Mouse (Mus musculus) testis, adult 2 months (tissue): ENCODE data around the gene Pgls. TPM values are rescaled to one million over a fixed set of nuclear protein-coding genes. Genes with fewer than 3 reads are reported as not detected.

Source experiments
- H3K27ac ChIP-seq: fragments of 200-500 bp; 2 replicates; pipeline ENCODE4 v1.5.1; 2012; ENCODE audit warnings: low read depth, low read length; ENCODE audit not compliant: control insufficient read depth, insufficient read depth
- H3K27me3 ChIP-seq: fragments of 200-500 bp; 2 replicates; pipeline ENCODE4 v1.6.1; 2012; ENCODE audit warnings: mild to moderate bottlenecking, low read length, moderate library complexity; ENCODE audit not compliant: control insufficient read depth, insufficient read depth
- H3K36me3 ChIP-seq: fragments of 200-500 bp; 2 replicates; pipeline ENCODE4 v1.6.1; 2012; ENCODE audit warnings: mild to moderate bottlenecking, low read length; ENCODE audit not compliant: control insufficient read depth, insufficient read depth
- H3K4me1 ChIP-seq: fragments of 200-500 bp; 2 replicates; pipeline ENCODE4 v1.6.1; 2012; ENCODE audit warnings: low read length; ENCODE audit not compliant: control insufficient read depth, insufficient read depth
- H3K4me3 ChIP-seq: fragments of 200-500 bp; 2 replicates; pipeline ENCODE4 v1.5.1; 2012; ENCODE audit warnings: low read depth, mild to moderate bottlenecking, low read length, moderate library complexity, mixed read lengths; ENCODE audit not compliant: control insufficient read depth
- CTCF ChIP-seq: fragments of 200-500 bp; IDR thresholded peaks from 2 replicates; pipeline ENCODE4 v1.5.1; 2012; ENCODE audit warnings: low read depth, mild to moderate bottlenecking, inconsistent platforms, low read length, moderate library complexity; ENCODE audit not compliant: control insufficient read depth, insufficient read depth, insufficient replicate concordance
- POLR2A ChIP-seq: fragments of 200-500 bp; IDR thresholded peaks from 2 replicates; pipeline ENCODE4 v1.6.1; 2012; ENCODE audit warnings: low read depth, mild to moderate bottlenecking, inconsistent platforms, low read length, moderate library complexity; ENCODE audit not compliant: control insufficient read depth
- polyA plus RNA-seq: library from polyadenylated mRNA; depleted of rRNA; stranded (reverse); fragments of >200 nt; gene quantifications from 2 replicates; pipeline ENCODE4 v1.2.3, GENCODE M21; 2012; rRNA removed

Pgls gene
- polyA plus RNA-seq, result 88.4 and 93.6 TPM in 2 replicates

DNA sequence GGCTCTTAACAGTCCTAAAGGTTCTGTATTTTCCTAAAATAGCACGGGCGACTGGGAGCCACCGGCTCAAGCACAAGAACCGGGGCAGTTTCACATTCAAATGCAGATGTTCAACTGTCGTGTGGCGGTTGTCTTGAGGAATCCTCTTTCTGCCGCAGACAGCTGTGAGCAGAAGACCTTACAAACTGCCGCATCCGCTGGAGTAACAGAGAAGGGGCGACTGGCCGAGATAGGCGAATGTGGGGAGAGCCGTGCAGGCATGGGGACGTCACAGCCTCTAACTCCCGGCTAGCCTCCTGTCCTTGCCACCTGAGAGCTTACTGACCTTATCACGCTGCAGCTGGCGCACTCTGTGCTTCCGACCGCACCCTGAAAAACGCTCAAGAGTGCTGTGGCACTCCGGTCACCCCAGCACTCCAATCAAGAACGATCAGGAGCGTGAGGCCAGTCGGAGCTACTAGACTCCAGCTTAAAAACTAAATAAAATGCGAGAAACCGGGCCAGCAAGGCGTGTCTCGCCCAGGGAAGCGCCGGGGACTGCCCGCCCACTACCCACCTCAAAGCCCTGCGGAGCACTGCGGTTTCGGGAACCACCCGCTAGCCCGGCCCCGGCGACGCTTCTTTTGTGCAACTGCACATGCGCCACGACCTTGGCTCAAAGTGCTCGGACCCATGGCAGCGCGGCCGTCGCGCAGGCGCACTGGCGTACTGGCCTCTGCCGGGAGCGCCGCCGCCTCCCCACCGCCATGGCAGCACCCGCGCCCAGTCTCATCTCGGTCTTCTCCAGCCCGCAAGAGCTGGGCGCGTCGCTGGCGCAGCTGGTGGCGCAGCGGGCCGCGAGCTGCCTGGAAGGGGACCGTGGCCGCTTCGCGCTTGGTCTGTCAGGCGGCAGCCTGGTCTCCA is at the start of gene Pgls:
TSS of gene Pgls (plus strand) at position 706 of the 903 bp plus-strand sequence.
- H3K4me1 ChIP-seq, result peaks cover 13% of the 10 kb centered on the region
- peak within 1 kb of the TSS; percentile 83 for H3K4me3 ChIP-seq
- no peaks in the 10 kb centered on the region for H3K36me3 ChIP-seq
- TF ChIP-seq CTCF, result no peak
- TF ChIP-seq POLR2A, result peak; percentile 86
- H3K27ac ChIP-seq, result peak within 1 kb of the TSS; percentile 76
- no peaks in the 10 kb centered on the region for H3K27me3 ChIP-seq

DNA sequence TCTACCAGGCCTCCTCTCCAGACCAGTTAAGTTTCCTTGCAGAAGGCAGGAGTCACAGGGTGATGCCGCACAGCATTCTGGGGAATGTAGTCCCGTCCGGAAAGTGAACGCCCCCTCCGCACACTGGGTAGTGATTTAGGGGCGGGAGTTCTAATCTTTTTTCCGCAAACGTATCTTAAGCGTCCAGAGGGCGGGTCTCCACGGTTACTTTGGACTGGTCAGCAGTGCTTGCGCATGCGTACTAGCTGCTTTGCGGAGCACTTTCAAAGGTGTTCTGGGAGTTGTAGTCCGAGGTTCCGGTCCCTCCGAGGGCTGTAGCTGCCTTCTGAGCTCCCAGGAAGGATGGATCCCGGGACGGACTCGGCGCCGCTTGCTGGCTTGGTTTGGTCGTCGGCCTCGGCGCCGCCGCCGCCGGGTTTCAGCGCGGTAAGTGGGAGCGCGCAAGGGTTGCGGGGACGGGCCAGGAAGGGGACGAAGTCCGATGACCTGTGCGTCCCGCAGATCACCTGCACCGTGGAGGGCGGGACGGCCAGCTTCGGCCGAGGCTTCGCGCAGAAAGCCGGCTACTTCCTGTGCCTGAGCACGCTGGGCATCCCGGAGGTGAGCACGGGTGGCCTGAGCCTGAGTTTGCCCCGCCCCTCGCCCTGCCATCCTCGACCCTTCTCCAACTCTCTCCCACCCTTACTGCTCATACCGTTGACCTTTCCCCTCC is 49.2 kb upstream of the Pgls start, which contains the start of gene Mvb12a:
TSS of gene Mvb12a (plus strand) at position 291 of the 712 bp plus-strand sequence.
- Histone ChIP-seq H3K4me1 (peaks cover 11% of the 10 kb centered on the region), H3K36me3 (no peaks in the 10 kb centered on the region), H3K27ac (peak within 1 kb of the TSS; percentile 56), H3K27me3 (no peaks in the 10 kb centered on the region), H3K4me3 (peak within 1 kb of the TSS; percentile 92)
- TF ChIP-seq POLR2A, result peak; percentile 49; the same call in 1 of the 2 replicates
- TF ChIP-seq CTCF, result no peak

DNA sequence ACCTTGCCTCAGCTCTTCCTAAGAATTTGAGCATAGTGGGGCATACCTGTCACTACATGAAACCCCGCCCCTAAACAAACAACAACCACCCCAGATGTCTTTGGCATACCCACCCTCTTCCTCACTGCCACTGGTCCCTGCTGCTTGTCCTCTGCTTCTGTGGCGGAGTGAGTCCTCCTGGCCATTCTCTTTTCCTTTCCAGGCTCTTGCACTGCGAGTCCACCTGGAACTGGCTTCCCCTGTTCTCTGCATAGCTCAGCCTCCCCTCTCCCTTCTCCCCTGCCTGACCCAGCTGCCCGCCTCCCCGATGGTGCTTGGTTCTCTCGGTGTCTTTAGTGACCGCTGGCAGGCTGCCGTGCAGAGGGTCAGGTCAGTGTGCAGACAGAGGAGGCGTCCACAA is 48.2 kb upstream of the Pgls start:
- peaks cover 7% of the 10 kb centered on the region for H3K4me1 ChIP-seq
- TF ChIP-seq CTCF (no peak), POLR2A (no peak)
- H3K4me3 ChIP-seq, result no peak overlapping the region
- no peaks in the 10 kb centered on the region for H3K27me3 ChIP-seq
- no peak overlapping the region for H3K27ac ChIP-seq
- H3K36me3 ChIP-seq, result no peaks in the 10 kb centered on the region

DNA sequence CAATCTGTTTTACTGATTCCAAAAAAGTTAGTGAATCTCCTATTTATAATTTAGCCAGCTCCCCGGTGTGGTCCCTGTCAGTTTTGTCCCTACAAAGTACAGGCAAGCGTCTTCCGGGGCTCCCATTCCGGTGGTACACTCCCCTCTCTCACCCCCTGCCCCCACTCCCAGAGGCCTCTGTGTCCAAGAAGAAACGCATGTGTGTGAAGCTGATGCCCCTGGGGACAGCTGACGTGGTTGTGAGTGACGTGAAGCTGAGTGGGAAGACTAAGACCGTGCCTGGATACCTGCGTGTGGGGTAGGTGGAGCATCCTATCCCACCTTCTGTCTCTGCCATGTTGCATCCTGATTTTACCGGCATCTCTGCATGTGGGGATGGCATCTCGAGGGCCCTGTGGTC is 46.9 kb upstream of the Pgls start:
- TF ChIP-seq POLR2A (no peak), CTCF (no peak)
- H3K27ac ChIP-seq, result no peak overlapping the region
- H3K4me1 ChIP-seq, result peaks cover 7% of the 10 kb centered on the region
- no peaks in the 10 kb centered on the region for H3K36me3 ChIP-seq
- H3K27me3 ChIP-seq, result no peaks in the 10 kb centered on the region
- H3K4me3 ChIP-seq, result no peak overlapping the region

DNA sequence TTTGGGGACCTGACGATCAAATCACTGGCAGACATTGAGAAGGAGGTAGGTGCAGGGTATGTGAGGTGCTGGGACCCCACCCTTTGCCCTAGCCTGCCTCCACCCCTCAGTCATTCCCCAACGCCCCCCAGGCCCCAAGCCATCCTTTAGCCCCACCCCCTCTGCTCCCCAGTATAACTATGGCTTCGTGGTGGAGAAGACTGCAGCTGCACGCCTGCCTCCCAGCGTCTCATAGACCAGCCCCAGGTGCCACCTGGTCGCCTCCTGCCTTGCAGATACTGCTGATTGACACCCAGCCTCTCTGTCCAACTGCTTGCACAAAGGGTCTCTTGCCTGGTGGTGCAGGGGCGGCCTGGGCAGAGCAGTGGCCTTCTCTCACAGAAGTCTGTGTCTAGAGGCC is 44.4 kb upstream of the Pgls start:
- Histone ChIP-seq H3K36me3 (no peaks in the 10 kb centered on the region), H3K4me3 (no peak overlapping the region), H3K27ac (no peak overlapping the region), H3K4me1 (peaks cover 7% of the 10 kb centered on the region), H3K27me3 (no peaks in the 10 kb centered on the region)
- TF ChIP-seq POLR2A (no peak), CTCF (no peak)

DNA sequence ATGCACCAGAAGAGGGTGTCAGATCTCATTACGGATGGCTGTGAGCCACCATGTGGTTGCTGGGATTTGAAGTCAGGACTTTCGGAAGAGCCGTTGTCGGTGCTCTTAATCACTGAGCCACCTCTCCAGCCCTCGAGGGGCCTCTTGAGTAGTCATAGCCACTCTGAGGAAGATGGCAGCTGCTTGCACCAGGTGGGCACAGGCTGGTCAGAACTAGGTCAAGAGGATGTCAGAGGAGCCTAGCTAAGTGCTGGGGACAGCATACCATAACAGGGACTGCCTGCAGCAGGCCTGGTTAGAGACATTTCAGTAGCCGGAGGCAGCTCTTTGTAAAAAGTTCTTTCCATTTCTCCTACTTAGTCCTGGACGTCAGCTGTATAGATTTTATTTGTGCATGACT is 41.2 kb upstream of the Pgls start:
- Histone ChIP-seq H3K4me3 (no peak overlapping the region), H3K36me3 (no peaks in the 10 kb centered on the region), H3K27me3 (no peaks in the 10 kb centered on the region), H3K4me1 (peaks cover 6% of the 10 kb centered on the region), H3K27ac (no peak overlapping the region)
- TF ChIP-seq CTCF (no peak), POLR2A (no peak)

DNA sequence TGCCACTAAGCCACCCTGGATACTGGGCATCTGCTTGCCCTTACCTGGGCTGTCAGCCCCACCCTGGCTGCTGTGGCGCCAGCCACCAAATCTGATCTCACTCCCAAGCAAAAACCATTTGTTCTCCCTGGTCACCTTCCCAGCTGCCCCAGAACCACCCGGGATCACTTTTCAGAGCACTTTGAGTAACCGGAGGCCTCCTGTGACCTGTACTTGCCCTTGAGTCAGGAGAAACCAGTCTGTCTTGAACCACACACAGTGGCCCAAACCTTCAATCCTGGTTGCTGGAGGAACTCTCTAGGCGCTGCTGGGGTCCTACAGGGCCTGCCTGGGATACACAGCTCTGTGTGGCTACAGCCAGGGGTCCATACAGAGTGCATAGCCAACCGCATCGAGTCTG is 39.2 kb upstream of the Pgls start:
- H3K4me3 ChIP-seq, result no peak overlapping the region

More for the DNA sequence above, 39.2 kb upstream of the Pgls start:
- no peak for TF ChIP-seq CTCF
- no peak for TF ChIP-seq POLR2A
- no peaks in the 10 kb centered on the region for H3K27me3 ChIP-seq
- no peak overlapping the region for H3K27ac ChIP-seq
- H3K36me3 ChIP-seq, result no peaks in the 10 kb centered on the region
- peaks cover 6% of the 10 kb centered on the region for H3K4me1 ChIP-seq
